Mouse (Mus musculus) MEL (cell line): Measurements from ENCODE around the gene Gm3250. TPM values are rescaled to one million over a fixed set of nuclear protein-coding genes. Genes with fewer than 3 reads are reported as not detected.

Source experiments
- DNase-seq: peaks from one replicate; pipeline ENCODE4 v3.0.0; 2011; ENCODE audit warnings: low read depth, low spot score
- H3K27ac ChIP-seq: 2 replicates; pipeline ENCODE4 v1.5.1; 2012; ENCODE audit warnings: low read depth, mild to moderate bottlenecking, control low read depth, low read length, moderate library complexity; ENCODE audit not compliant: control insufficient read depth
- H3K27me3 ChIP-seq, 2 experiments: fragments of 150-350 bp in 1 of 2; sonication (generic) in 1 of 2; 2 replicates each; pipeline ENCODE4 v1.6.1; 2012; ENCODE audit warnings: low read length in 2 of 2, mild to moderate bottlenecking in 2 of 2, improper control_type of control experiment in 1 of 2, moderate library complexity in 1 of 2; ENCODE audit not compliant: insufficient read depth in 2 of 2, control insufficient read depth in 1 of 2
- H3K36me3 ChIP-seq, 2 experiments: 2 replicates each; pipeline ENCODE4 v1.6.1; 2012 to 2014; ENCODE audit warnings: low read length in 2 of 2, improper control_type of control experiment in 1 of 2, inconsistent platforms in 1 of 2, mild to moderate bottlenecking in 1 of 2; ENCODE audit not compliant: insufficient read depth in 2 of 2, control insufficient read depth in 1 of 2
- H3K4me1 ChIP-seq, 2 experiments: fragments of 150-350 bp in 1 of 2; sonication (generic) in 1 of 2; 2 replicates each; pipeline ENCODE4 v1.6.1; 2012; ENCODE audit warnings: low read length in 2 of 2, improper control_type of control experiment in 1 of 2, mild to moderate bottlenecking in 1 of 2; ENCODE audit not compliant: insufficient read depth in 2 of 2, control insufficient read depth in 1 of 2
- H3K4me3 ChIP-seq, 2 experiments: fragments of 150-350 bp in 1 of 2; sonication (generic) in 1 of 2; 2 replicates each; pipeline ENCODE4 v1.5.1; 2012; ENCODE audit warnings: low read depth in 2 of 2, low read length in 2 of 2, mild to moderate bottlenecking in 2 of 2, moderate library complexity in 2 of 2, control low read depth in 1 of 2, improper control_type of control experiment in 1 of 2; ENCODE audit not compliant: control insufficient read depth in 1 of 2, insufficient read depth in 1 of 2
- H3K79me2 ChIP-seq: 2 replicates; pipeline ENCODE4 v1.6.1; 2012; ENCODE audit warnings: mild to moderate bottlenecking, low read length, moderate library complexity; ENCODE audit not compliant: control insufficient read depth, poor library complexity, insufficient read depth
- H3K9ac ChIP-seq: 2 replicates; pipeline ENCODE4 v1.6.1; 2012; ENCODE audit warnings: low read depth, mild to moderate bottlenecking, control low read depth, low read length, moderate library complexity; ENCODE audit not compliant: control insufficient read depth, poor library complexity, severe bottlenecking
- H3K9me3 ChIP-seq: fragments of 150-350 bp; sonication (generic); replicated peaks from 2 replicates; pipeline ENCODE4 v1.6.1; 2012; ENCODE audit warnings: mild to moderate bottlenecking, low read length, improper control_type of control experiment, moderate library complexity; ENCODE audit not compliant: insufficient read depth
- CHD1 ChIP-seq: IDR thresholded peaks from 2 replicates; pipeline ENCODE4 v1.6.1; 2012; ENCODE audit warnings: low read depth, mild to moderate bottlenecking, inconsistent platforms, low read length, improper control_type of control experiment
- E2F4 ChIP-seq: IDR thresholded peaks from 2 replicates; pipeline ENCODE4 v1.6.1; 2011; ENCODE audit warnings: low read depth, low read length, improper control_type of control experiment, borderline replicate concordance
- ELF1 ChIP-seq: IDR thresholded peaks from 2 replicates; pipeline ENCODE4 v1.6.1; 2014; ENCODE audit warnings: low read depth, mild to moderate bottlenecking, inconsistent platforms, low read length, improper control_type of control experiment, moderate library complexity
- ETS1 ChIP-seq: IDR thresholded peaks from 2 replicates; pipeline ENCODE4 v1.6.1; 2012; ENCODE audit warnings: low read depth, mild to moderate bottlenecking, inconsistent platforms, low read length, improper control_type of control experiment, moderate library complexity
- GABPA ChIP-seq: IDR thresholded peaks from 2 replicates; pipeline ENCODE4 v1.6.1; 2012; ENCODE audit warnings: low read depth, mild to moderate bottlenecking, inconsistent platforms, low read length, improper control_type of control experiment, moderate library complexity
- GATA1 ChIP-seq: IDR thresholded peaks from 2 replicates; pipeline ENCODE4 v1.6.1; 2011; ENCODE audit warnings: low read depth, low read length, improper control_type of control experiment
- JUND ChIP-seq: IDR thresholded peaks from 2 replicates; pipeline ENCODE4 v1.6.1; 2011; ENCODE audit warnings: low read depth, mild to moderate bottlenecking, improper control_type of control experiment, low read length
- KAT2A ChIP-seq: conservative IDR thresholded peaks from 2 replicates; pipeline ENCODE4 v1.6.1; 2012; ENCODE audit warnings: low read depth, low read length, improper control_type of control experiment, inconsistent platforms
- MAX ChIP-seq: IDR thresholded peaks from 2 replicates; pipeline ENCODE4 v1.6.1; 2011; ENCODE audit warnings: low read length, improper control_type of control experiment
- MAZ ChIP-seq: IDR thresholded peaks from 2 replicates; pipeline ENCODE4 v1.6.1; 2012; ENCODE audit warnings: low read depth, mild to moderate bottlenecking, inconsistent platforms, low read length, improper control_type of control experiment
- MEF2A ChIP-seq: IDR thresholded peaks from 2 replicates; pipeline ENCODE4 v1.6.1; 2014; ENCODE audit warnings: low read depth, mild to moderate bottlenecking, inconsistent platforms, low read length, improper control_type of control experiment; ENCODE audit not compliant: poor library complexity, insufficient replicate concordance, severe bottlenecking; ENCODE audit errors: extremely low read depth
- MYB ChIP-seq: IDR thresholded peaks from 2 replicates; pipeline ENCODE4 v1.6.1; 2011; ENCODE audit warnings: mild to moderate bottlenecking, low read depth, low read length, improper control_type of control experiment
- MYC ChIP-seq: IDR thresholded peaks from 2 replicates; pipeline ENCODE4 v1.6.1; 2011; ENCODE audit warnings: low read depth, mild to moderate bottlenecking, low read length, improper control_type of control experiment, moderate library complexity
- NRF1 ChIP-seq: IDR thresholded peaks from 2 replicates; pipeline ENCODE4 v1.6.1; 2014; ENCODE audit warnings: low read depth, mild to moderate bottlenecking, inconsistent platforms, low read length, improper control_type of control experiment, moderate library complexity; ENCODE audit not compliant: poor library complexity, insufficient read depth, severe bottlenecking
- POLR2A ChIP-seq, 2 experiments: IDR thresholded peaks; 2 replicates each; pipeline ENCODE4 v1.6.1; 2011 to 2012; ENCODE audit warnings: low read length in 2 of 2, mild to moderate bottlenecking in 2 of 2, control low read depth in 1 of 2, improper control_type of control experiment in 1 of 2, low read depth in 1 of 2, moderate library complexity in 1 of 2; ENCODE audit not compliant: control insufficient read depth in 1 of 2, insufficient read depth in 1 of 2, poor library complexity in 1 of 2
- POLR2AphosphoS2 ChIP-seq: IDR thresholded peaks from 2 replicates; pipeline ENCODE4 v1.6.1; 2011; ENCODE audit warnings: low read length, improper control_type of control experiment
- RAD21 ChIP-seq: IDR thresholded peaks from 2 replicates; pipeline ENCODE4 v1.6.1; 2011; ENCODE audit warnings: mild to moderate bottlenecking, low read depth, low read length, improper control_type of control experiment
- RCOR1 ChIP-seq: IDR thresholded peaks from 2 replicates; pipeline ENCODE4 v1.6.1; 2012; ENCODE audit warnings: low read depth, mild to moderate bottlenecking, inconsistent platforms, low read length, improper control_type of control experiment
- SIN3A ChIP-seq: IDR thresholded peaks from 2 replicates; pipeline ENCODE4 v1.6.1; 2012; ENCODE audit warnings: low read length, improper control_type of control experiment, inconsistent platforms
- SMC3 ChIP-seq: IDR thresholded peaks from 2 replicates; pipeline ENCODE4 v1.6.1; 2011; ENCODE audit warnings: low read depth, low read length, improper control_type of control experiment
- TBP ChIP-seq: IDR thresholded peaks from 2 replicates; pipeline ENCODE4 v1.8.0; 2011; ENCODE audit warnings: low read depth, low read length, improper control_type of control experiment
- UBTF ChIP-seq: IDR thresholded peaks from 2 replicates; pipeline ENCODE4 v1.6.1; 2012; ENCODE audit warnings: low read depth, mild to moderate bottlenecking, inconsistent platforms, low read length, improper control_type of control experiment, moderate library complexity, borderline replicate concordance; ENCODE audit not compliant: insufficient read depth
- USF1 ChIP-seq: IDR thresholded peaks from 2 replicates; pipeline ENCODE4 v1.6.1; 2014; ENCODE audit warnings: low read depth, mild to moderate bottlenecking, inconsistent platforms, low read length, improper control_type of control experiment, moderate library complexity
- USF2 ChIP-seq, 2 experiments: IDR thresholded peaks; 2 replicates each; pipeline ENCODE4 v1.6.1; 2011 to 2012; ENCODE audit warnings: improper control_type of control experiment in 2 of 2, low read length in 2 of 2, borderline replicate concordance in 1 of 2, inconsistent platforms in 1 of 2, low read depth in 1 of 2, mild to moderate bottlenecking in 1 of 2; ENCODE audit not compliant: insufficient read depth in 1 of 2
- ZC3H11A ChIP-seq: IDR thresholded peaks from 2 replicates; pipeline ENCODE4 v1.6.1; 2012; ENCODE audit warnings: low read depth, mild to moderate bottlenecking, inconsistent platforms, low read length, improper control_type of control experiment
- ZKSCAN1 ChIP-seq: IDR thresholded peaks from 2 replicates; pipeline ENCODE4 v1.6.1; 2012; ENCODE audit warnings: low read depth, mild to moderate bottlenecking, inconsistent platforms, low read length, improper control_type of control experiment, moderate library complexity
- ZMIZ1 ChIP-seq: IDR thresholded peaks from 2 replicates; pipeline ENCODE4 v1.6.1; 2012; ENCODE audit warnings: low read depth, mild to moderate bottlenecking, inconsistent platforms, low read length, improper control_type of control experiment, moderate library complexity
- ZNF384 ChIP-seq: IDR thresholded peaks from 2 replicates; pipeline ENCODE4 v1.6.1; 2012; ENCODE audit warnings: low read depth, mild to moderate bottlenecking, inconsistent platforms, low read length, improper control_type of control experiment
- polyA plus RNA-seq, 2 experiments: library from polyadenylated mRNA; stranded (reverse) in 1 of 2; unstranded in 1 of 2; fragments of >175 nt in 1 of 2; fragments of >200 nt in 1 of 2; gene quantifications; 2 replicates each; pipeline versions ENCODE4 v1.2.1 to v1.2.4; 2012; ENCODE audit warnings: low replicate concordance in 2 of 2, low read depth in 1 of 2; ENCODE audit not compliant: insufficient read length in 2 of 2, insufficient read depth in 1 of 2, missing spikeins in 1 of 2
- total RNA-seq: library from RNA; depleted of rRNA; stranded (reverse); fragments of 300-350 nt; gene quantifications from 2 replicates; pipeline ENCODE4 v1.2.3, GENCODE M21; 2012

The Gm3250 gene
- total and polyA plus RNA-seq, 3 experiments, result not detected

DNA sequence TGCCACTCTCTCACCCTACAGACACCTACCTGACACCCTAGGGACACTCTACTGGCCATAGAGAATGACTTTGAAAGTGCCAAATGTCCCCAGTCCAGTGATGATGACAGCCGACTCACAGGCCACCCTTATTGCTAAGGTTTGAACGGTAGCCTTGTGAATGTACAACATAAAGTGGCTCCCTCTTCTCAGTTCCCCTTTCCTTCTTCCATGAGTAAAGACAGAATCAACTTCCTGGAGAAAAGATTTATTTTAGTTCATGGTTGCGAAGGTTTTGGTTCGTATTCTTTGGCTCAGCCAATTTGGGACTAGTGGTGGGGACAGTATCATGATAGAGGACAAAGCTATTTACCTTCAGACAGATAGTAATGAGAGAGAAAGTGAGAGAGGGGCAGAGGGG, 43.4 kb downstream of the Gm3250 start:
- Histone ChIP-seq H3K9me3 (no peaks in the 10 kb centered on the region), H3K4me1 (no peaks in the 10 kb centered on the region), H3K79me2 (no peaks in the 10 kb centered on the region), H3K27ac (no peak overlapping the region), H3K9ac (no peak overlapping the region), H3K36me3 (no peaks in the 10 kb centered on the region), H3K27me3 (peaks cover 4 to 10% of the 10 kb centered on the region in 2 experiments), H3K4me3 (no peak overlapping the region)
- DNase-seq, result no peak
- no peak for TF ChIP-seq E2F4
- TF ChIP-seq MYC, result no peak
- no peak for TF ChIP-seq ZMIZ1
- TF ChIP-seq GATA1, result no peak
- TF ChIP-seq SMC3, result no peak
- no peak for TF ChIP-seq GABPA
- TF ChIP-seq POLR2A (IDR thresholded peaks at IDR 0.05; ENCODE audit: control insufficient read depth in 1 of 2, insufficient read depth in 1 of 2, low read depth in 1 of 2, low read length in 2 of 2, poor library complexity in 1 of 2), result no peak
- no peak for TF ChIP-seq ETS1
- TF ChIP-seq SIN3A, result no peak
- no peak for TF ChIP-seq RCOR1
- TF ChIP-seq ZNF384, result no peak
- TF ChIP-seq ZC3H11A, result no peak
- TF ChIP-seq MAZ, result no peak
- TF ChIP-seq MAX, result no peak
- no peak for TF ChIP-seq USF1
- TF ChIP-seq ZKSCAN1, result no peak
- no peak for TF ChIP-seq CHD1
- no peak for TF ChIP-seq KAT2A
- TF ChIP-seq JUND, result no peak
- no peak for TF ChIP-seq POLR2AphosphoS2

GRCm38 (mm10) chr10:77735928-77736327, 46.4 kb downstream of the Gm3250 start:
- H3K79me2 ChIP-seq, result no peaks in the 10 kb centered on the region
- TF ChIP-seq POLR2A (IDR thresholded peaks at IDR 0.05; ENCODE audit: control insufficient read depth in 1 of 2, insufficient read depth in 1 of 2, low read depth in 1 of 2, low read length in 2 of 2, poor library complexity in 1 of 2) (no peak), SIN3A (no peak), MAX (no peak), ZKSCAN1 (no peak), ETS1 (no peak), USF1 (no peak), POLR2AphosphoS2 (no peak), ELF1 (no peak), RAD21 (no peak), RCOR1 (no peak), MYC (no peak), UBTF (no peak), USF2 (IDR thresholded peaks at IDR 0.05; ENCODE audit: borderline replicate concordance in 1 of 2, insufficient read depth in 1 of 2, low read depth in 1 of 2, low read length in 2 of 2) (no peak), CHD1 (no peak), MEF2A (no peak), MAZ (no peak), MYB (no peak), NRF1 (no peak), TBP (no peak)
- no peak for DNase-seq
- H3K36me3 ChIP-seq, result no peaks in the 10 kb centered on the region
- no peaks in the 10 kb centered on the region for H3K9me3 ChIP-seq
- H3K4me1 ChIP-seq, result no peaks in the 10 kb centered on the region
- H3K4me3 ChIP-seq, result no peak overlapping the region
- no peak overlapping the region for H3K9ac ChIP-seq
- no peak overlapping the region for H3K27ac ChIP-seq
- H3K27me3 ChIP-seq, result peaks cover 5 to 12% of the 10 kb centered on the region in 2 experiments
